Mouse (Mus musculus) forebrain, embryonic 11.5 days (tissue): ENCODE data around the gene Myh3. TPM values are rescaled to one million over a fixed set of nuclear protein-coding genes. Genes with fewer than 3 reads are reported as not detected.

ENCODE experiments used
- ATAC-seq: fragments of 200-750 bp; cut with Nextera tagmentation; replicated peaks from 2 replicates; pipeline ENCODE4 v1.8.0; 2017; ENCODE audit warnings: moderate TSS enrichment; ENCODE audit not compliant: low FRiP score
- DNase-seq: peaks from one replicate; pipeline ENCODE4 v3.0.0-alpha.2; 2017; ENCODE audit warnings: low spot score
- H3K27ac ChIP-seq: fragments of 300-500 bp; sonication (generic); 2 replicates; pipeline ENCODE4 v1.5.1; 2014; ENCODE audit warnings: low read depth, low read length
- H3K27me3 ChIP-seq: fragments of 300-500 bp; sonication (generic); 2 replicates; pipeline ENCODE4 v1.6.1; 2014; ENCODE audit warnings: mild to moderate bottlenecking, low read length, mixed read lengths; ENCODE audit not compliant: control insufficient read depth, insufficient read depth
- H3K36me3 ChIP-seq: fragments of 300-500 bp; sonication (generic); 2 replicates; pipeline ENCODE4 v1.6.1; 2014; ENCODE audit warnings: mild to moderate bottlenecking, low read length, moderate library complexity, mixed read lengths; ENCODE audit not compliant: control insufficient read depth, insufficient read depth
- H3K4me1 ChIP-seq: fragments of 300-500 bp; sonication (generic); replicated peaks from 2 replicates; pipeline ENCODE4 v1.6.1; 2014; ENCODE audit warnings: low read length, mixed read lengths; ENCODE audit not compliant: control insufficient read depth, insufficient read depth
- H3K4me2 ChIP-seq: fragments of 300-500 bp; sonication (generic); 2 replicates; pipeline ENCODE4 v1.6.1; 2014; ENCODE audit warnings: low read depth, mild to moderate bottlenecking, low read length, moderate library complexity, mixed read lengths; ENCODE audit not compliant: severe bottlenecking
- H3K4me3 ChIP-seq: fragments of 300-500 bp; sonication (generic); 2 replicates; pipeline ENCODE4 v1.5.1; 2014; ENCODE audit warnings: low read depth, low read length
- H3K9ac ChIP-seq: fragments of 300-500 bp; sonication (generic); 2 replicates; pipeline ENCODE4 v1.6.1; 2014; ENCODE audit warnings: low read length
- H3K9me3 ChIP-seq: fragments of 300-500 bp; sonication (generic); 2 replicates; pipeline ENCODE4 v1.6.1; 2016; ENCODE audit warnings: low read length, mixed read lengths; ENCODE audit not compliant: control insufficient read depth
- WGBS: fragments of 180-500 bp; shearing (Covaris S2); extraction: QIAGEN DNeasy Blood & Tissue Kit; methylation state at CpG from one replicate; pipeline ENCODE4 v1.1.7; 2014; 5-methylcytosine and 5-hydroxymethylcytosine counted together
- polyA plus RNA-seq: library from polyadenylated mRNA; unstranded; fragments of >200 nt; fragmentation: Nextera tagmentation; extraction: Ambion mirVana; gene quantifications from 2 replicates; pipeline ENCODE4 v1.2.1, GENCODE M21; 2014

Gene Myh3
- polyA plus RNA-seq, 1 experiment from 2014 or later, result 0.48 TPM

DNA sequence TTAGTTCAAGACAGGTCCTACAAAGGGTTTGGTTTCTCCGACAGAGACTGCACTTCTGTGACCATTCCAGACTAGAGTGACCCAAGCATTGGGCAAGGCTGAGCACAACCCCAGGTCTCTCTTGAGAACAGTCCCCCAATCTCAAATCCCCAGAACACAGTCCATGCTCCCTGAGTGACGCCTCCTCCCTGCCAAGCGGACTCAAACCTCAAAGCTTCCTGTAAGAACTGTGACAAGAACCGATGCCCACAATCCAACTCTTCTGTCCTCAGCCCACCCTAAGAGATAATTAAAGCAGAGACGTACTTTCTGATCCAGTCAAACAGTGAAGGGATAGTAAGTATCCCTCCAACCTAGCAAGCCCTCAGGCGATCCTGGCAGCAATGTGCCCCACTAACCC, 35.3 kb downstream of the Myh3 start:
- 92% methylated on average over 6 of the region's 6 CpGs for WGBS
- DNase-seq (no peak), ATAC-seq (no peak)
- H3K36me3 ChIP-seq, result no peaks in the 10 kb centered on the region
- no peak overlapping the region for H3K9ac ChIP-seq
- no peak overlapping the region for H3K27ac ChIP-seq
- H3K4me3 ChIP-seq, result no peak overlapping the region
- no peak overlapping the region for H3K4me2 ChIP-seq
- H3K9me3 ChIP-seq, result no peaks in the 10 kb centered on the region
- no peaks in the 10 kb centered on the region for H3K4me1 ChIP-seq
- H3K27me3 ChIP-seq, result no peaks in the 10 kb centered on the region

DNA sequence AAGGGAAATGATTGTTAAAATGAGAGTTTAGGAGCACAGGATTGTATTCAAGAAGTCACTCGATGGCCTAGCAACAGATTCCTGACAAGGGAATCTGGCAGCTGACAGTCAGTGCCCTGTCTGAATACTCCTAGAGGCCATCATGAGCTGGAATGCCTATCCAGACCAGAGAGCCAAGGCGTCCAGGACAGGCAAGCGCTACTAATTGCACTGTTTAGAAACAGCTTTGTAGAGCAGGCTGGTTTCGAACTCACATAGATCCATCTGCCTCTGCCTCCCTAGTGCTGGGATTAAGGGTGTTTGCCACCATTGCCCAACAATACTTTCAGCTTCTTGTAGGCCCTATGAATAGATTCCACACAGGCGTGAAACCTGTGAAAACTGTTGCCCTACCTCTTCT, 36.2 kb downstream of the Myh3 start:
- Histone ChIP-seq H3K4me2 (no peak overlapping the region), H3K4me1 (no peaks in the 10 kb centered on the region), H3K9me3 (no peaks in the 10 kb centered on the region), H3K4me3 (no peak overlapping the region), H3K27me3 (no peaks in the 10 kb centered on the region), H3K36me3 (no peaks in the 10 kb centered on the region), H3K27ac (no peak overlapping the region), H3K9ac (no peak overlapping the region)
- 93% methylated on average over 5 of the region's 5 CpGs for WGBS
- ATAC-seq (no peak), DNase-seq (no peak)

DNA sequence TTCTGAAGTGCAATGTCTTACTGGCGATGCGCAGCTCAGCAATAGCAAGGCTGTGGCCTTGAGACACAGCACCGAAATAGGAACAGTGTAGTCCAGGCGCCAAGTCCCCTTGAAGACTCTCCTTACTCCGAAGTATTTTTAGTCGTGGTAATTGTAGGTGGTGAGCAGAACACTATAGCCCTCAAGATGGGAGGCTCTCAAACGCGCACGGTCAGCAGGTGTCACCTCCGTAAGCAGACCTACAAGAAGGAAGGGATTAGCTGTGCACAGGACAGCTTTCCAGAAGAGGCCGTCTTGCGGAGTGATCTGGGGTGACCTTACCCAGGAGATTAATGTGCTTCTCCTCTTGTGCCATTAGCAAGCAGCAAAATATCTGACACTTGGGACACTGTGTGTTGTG, 36.8 kb downstream of the Myh3 start:
- Histone ChIP-seq H3K4me2 (no peak overlapping the region), H3K4me1 (no peaks in the 10 kb centered on the region), H3K27ac (no peak overlapping the region), H3K4me3 (no peak overlapping the region), H3K9ac (no peak overlapping the region), H3K36me3 (no peaks in the 10 kb centered on the region), H3K27me3 (no peaks in the 10 kb centered on the region), H3K9me3 (no peaks in the 10 kb centered on the region)
- WGBS, result 92% methylated on average over 12 of the region's 12 CpGs
- no peak for ATAC-seq
- DNase-seq, result no peak

DNA sequence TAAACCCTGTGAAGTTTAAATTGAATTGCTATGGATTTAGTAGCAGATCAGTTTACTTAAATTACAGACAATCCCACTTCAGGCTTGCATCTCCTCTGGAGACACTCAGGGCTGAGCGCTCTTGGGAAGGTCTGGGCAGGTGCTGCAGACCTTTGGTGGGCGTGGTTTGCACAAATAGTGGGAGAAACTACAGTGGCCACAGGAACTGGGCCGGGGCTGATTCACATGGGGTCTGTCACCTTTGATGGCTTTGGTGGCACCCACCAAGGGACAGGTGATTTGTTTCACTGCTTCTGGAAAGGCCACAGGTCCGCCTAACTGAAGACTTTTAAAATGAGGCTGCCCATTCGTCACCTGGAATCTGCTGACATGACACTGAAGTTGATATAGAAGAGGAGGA, 38.6 kb downstream of the Myh3 start:
- no peaks in the 10 kb centered on the region for H3K4me1 ChIP-seq
- WGBS, result 85% methylated on average over 5 of the region's 5 CpGs

DNA sequence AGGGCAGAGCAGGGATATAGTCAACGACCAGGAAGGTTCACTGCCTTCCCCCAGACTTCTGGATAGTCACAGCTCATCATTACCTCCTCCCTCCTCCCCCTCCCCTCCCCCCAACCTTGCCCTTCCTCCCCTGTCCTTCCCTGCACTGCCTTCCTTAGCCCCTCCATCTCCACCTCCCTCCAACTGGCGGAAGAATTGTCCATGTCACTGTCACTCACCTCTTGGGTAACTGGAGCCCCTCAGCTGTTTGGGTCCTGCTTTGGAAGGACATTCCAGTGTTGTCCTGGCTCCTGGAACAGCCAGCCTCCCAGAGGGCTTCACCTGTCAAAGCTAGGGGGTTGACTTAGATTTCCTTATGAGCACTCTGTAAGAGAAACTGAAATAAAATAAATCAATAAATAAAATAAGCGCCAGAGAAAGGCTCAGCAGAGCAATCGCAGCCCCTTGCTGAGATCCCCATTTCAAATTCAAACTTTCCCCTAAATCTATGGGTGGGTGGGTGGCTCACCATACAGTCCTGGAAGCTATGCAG, 41.5 kb downstream of the Myh3 start:
- 55% methylated on average over 4 of the region's 4 CpGs for WGBS
- no peaks in the 10 kb centered on the region for H3K27me3 ChIP-seq
- ATAC-seq (no peak), DNase-seq (no peak)
- no peak overlapping the region for H3K4me2 ChIP-seq
- H3K4me3 ChIP-seq, result no peak overlapping the region
- no peaks in the 10 kb centered on the region for H3K36me3 ChIP-seq
- no peak overlapping the region for H3K9ac ChIP-seq
- no peaks in the 10 kb centered on the region for H3K9me3 ChIP-seq
- H3K4me1 ChIP-seq, result no peaks in the 10 kb centered on the region
- H3K27ac ChIP-seq, result no peak overlapping the region

More for the DNA sequence above, 38.6 kb downstream of the Myh3 start:
- Histone ChIP-seq H3K4me2 (no peak overlapping the region), H3K27ac (no peak overlapping the region), H3K36me3 (no peaks in the 10 kb centered on the region), H3K27me3 (no peaks in the 10 kb centered on the region), H3K9me3 (no peaks in the 10 kb centered on the region), H3K9ac (no peak overlapping the region), H3K4me3 (no peak overlapping the region)
- DNase-seq (no peak), ATAC-seq (no peak)

DNA sequence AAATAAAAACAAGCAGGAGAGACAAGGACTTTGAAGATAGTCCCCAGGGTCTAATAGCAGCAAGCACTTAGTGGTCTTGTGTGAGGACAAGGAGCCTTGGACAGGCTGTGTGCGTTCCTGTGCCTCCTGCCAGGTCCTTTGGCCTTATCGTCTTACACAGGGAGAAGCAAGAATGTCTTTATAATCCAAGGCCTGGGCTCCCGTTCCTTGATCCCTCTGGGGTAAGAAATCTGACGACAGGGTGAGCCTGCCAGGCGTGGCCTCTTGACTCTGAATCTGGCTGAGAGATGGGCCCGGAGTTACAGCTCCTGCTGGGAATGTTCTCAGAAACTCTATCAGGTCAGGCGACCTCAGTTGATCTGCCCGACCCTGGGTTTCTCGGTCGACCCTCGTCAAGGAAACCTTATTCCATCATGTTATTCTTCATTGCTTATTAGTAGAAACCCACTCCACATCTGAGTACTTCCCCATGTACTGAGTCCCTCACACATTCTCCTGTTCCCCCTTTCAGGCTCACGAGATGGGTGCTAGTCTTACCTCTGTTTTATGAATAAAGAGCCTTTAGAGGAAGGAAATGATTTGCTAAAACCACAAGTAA, 42.7 kb downstream of the Myh3 start:
- no peak overlapping the region for H3K4me3 ChIP-seq
- no peak overlapping the region for H3K4me2 ChIP-seq
- H3K4me1 ChIP-seq, result no peaks in the 10 kb centered on the region
- no peak overlapping the region for H3K27ac ChIP-seq
- ATAC-seq, result no peak
- no peaks in the 10 kb centered on the region for H3K36me3 ChIP-seq
- 64% methylated on average over 12 of the region's 12 CpGs for WGBS
- no peak overlapping the region for H3K9ac ChIP-seq
- DNase-seq, result no peak
- no peaks in the 10 kb centered on the region for H3K9me3 ChIP-seq
- H3K27me3 ChIP-seq, result no peaks in the 10 kb centered on the region

DNA sequence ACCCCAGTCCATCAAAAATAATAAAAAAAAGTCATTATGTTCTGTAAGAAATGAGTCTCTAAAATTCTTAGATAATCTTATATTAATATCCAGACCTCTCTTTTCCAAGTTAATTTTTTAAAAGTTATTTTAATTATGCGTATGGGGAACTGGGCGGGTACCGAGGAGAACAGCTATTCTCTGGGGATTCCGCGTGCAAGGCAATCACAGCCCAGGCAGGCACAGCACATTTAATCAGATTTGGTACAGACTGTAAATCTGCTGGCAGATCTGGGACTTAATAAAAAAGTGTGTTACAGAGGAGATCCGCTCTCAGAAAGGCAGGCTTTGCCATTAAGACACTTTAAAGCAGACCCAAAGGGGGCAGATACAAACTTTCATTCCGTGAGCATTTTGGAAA, 46.8 kb downstream of the Myh3 start:
- Histone ChIP-seq H3K36me3 (no peaks in the 10 kb centered on the region), H3K4me1 (no peaks in the 10 kb centered on the region), H3K4me2 (no peak overlapping the region), H3K9ac (no peak overlapping the region), H3K9me3 (no peaks in the 10 kb centered on the region), H3K4me3 (no peak overlapping the region), H3K27me3 (no peaks in the 10 kb centered on the region), H3K27ac (no peak overlapping the region)
- 93% methylated on average over 7 of the region's 7 CpGs for WGBS
- DNase-seq (no peak), ATAC-seq (no peak)

DNA sequence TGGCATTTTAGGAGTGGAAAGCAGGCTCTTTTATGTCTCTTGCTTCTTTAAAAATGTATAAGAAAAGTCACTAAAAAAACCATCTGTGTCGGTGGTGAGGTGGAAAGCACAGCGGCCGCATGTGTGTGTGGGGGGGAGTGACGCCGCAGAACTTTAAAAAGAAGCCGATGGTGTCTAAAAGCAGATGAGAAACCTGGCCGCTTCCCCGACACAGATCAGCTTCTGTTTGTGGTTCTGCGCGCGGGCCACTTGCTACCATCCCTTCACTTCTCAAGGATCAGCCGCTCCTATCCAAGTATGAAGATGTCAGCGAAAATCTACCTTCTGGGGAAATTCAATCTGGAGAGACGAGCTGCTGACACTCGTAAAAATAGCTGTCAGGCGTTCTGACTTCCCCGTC, 47.3 kb downstream of the Myh3 start:
- no peak overlapping the region for H3K9ac ChIP-seq
- WGBS, result 83% methylated on average over 17 of the region's 17 CpGs
- no peaks in the 10 kb centered on the region for H3K27me3 ChIP-seq
- no peaks in the 10 kb centered on the region for H3K36me3 ChIP-seq
- DNase-seq (no peak), ATAC-seq (no peak)
- H3K27ac ChIP-seq, result no peak overlapping the region
- no peaks in the 10 kb centered on the region for H3K9me3 ChIP-seq
- no peaks in the 10 kb centered on the region for H3K4me1 ChIP-seq
- no peak overlapping the region for H3K4me2 ChIP-seq
- no peak overlapping the region for H3K4me3 ChIP-seq

DNA sequence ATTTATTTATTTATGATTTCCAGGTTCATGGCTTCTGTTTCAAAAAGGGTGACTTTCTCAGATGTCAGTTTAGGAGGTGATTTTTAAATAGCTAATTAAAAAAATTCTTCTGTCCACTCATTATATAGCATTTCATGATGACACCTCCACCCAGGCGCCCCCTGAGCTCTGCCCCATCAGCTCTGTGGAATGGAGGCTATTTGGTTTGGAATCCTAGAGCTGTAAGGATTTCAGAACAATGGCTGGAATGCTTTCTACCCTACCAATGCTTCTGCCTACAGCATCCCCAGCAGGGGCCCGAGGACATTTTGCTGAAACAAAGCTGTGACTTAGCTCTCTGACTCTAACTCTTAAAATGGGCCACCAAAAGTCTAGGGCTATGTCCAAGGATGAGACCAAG, 55.4 kb downstream of the Myh3 start:
- no peak overlapping the region for H3K4me2 ChIP-seq
- DNase-seq (no peak), ATAC-seq (no peak)
- H3K27ac ChIP-seq, result no peak overlapping the region
- H3K4me1 ChIP-seq, result no peaks in the 10 kb centered on the region
- no peaks in the 10 kb centered on the region for H3K9me3 ChIP-seq
- 66% methylated on average over 2 of the region's 2 CpGs for WGBS
- no peak overlapping the region for H3K9ac ChIP-seq
- H3K36me3 ChIP-seq, result no peaks in the 10 kb centered on the region
- no peaks in the 10 kb centered on the region for H3K27me3 ChIP-seq
- no peak overlapping the region for H3K4me3 ChIP-seq
